10 mouse cellular contexts compared by ENCODE assay signal in genomic region chr6:30525456-30526332, GRCm38 (mm10). TPM values are rescaled to one million over a fixed set of nuclear protein-coding genes. Genes with fewer than 3 reads are reported as not detected.
DNase-seq lines count a peak whose midpoint lies in the region; ATAC-seq and TF ChIP-seq lines count a peak whose summit lies in the region.
"Had no signal": no experiment of that assay in that cellular context is flagged by ENCODE, and none has a peak within 500 bp of the region (broad histone marks: within the 10 kb centered on the region; RNA-seq: fewer than 3 reads in every experiment).

No protein-coding gene starts in this region.

- H3K4me3 ChIP-seq in heart, embryonic 15.5 days = no peak overlapping the region
- no peak overlapping the region for H3K4me3 ChIP-seq in forebrain, embryonic 13.5 days
- H3K4me3 ChIP-seq in left cerebral cortex, adult 2 months = no peak overlapping the region

- H3K27ac ChIP-seq in heart, embryonic 15.5 days = peak overlapping the region; percentile 85
- H3K27ac ChIP-seq in forebrain, embryonic 13.5 days = peak overlapping the region; percentile 93
- no peak overlapping the region for H3K27ac ChIP-seq in left cerebral cortex, adult 2 months

- intact Hi-C loops in heart, postnatal 25 days (cut with DNase I) = no loop called here
- intact Hi-C loops in left cerebral cortex, adult 2 months (cut with DNase I) = no loop called here

- H3K36me3 ChIP-seq in heart, embryonic 15.5 days = no peaks in the 10 kb centered on the region
- H3K36me3 ChIP-seq in forebrain, embryonic 13.5 days (ENCODE audit: poor library complexity, severe bottlenecking) = no peaks in the 10 kb centered on the region

- no peak for DNase-seq in heart, postnatal 25 days (ENCODE audit: low spot score)
- peak; percentile 88 for DNase-seq in MN1 (ENCODE audit: low spot score)
- DNase-seq in kidney, postnatal 36 days = peak; percentile 33 to 40
- DNase-seq in T-cell, adult 2 months (ENCODE audit: low spot score) = no peak
- DNase-seq in left cerebral cortex, adult 2 months (ENCODE audit: extremely low spot score in 1 of 2, low spot score in 2 of 2) = no peak
- no peak for DNase-seq in layer of hippocampus, postnatal 25 days (ENCODE audit: extremely low spot score in 1 of 2, low spot score in 1 of 2)
- DNase-seq: thymus, postnatal 36 days had no signal

- no peak overlapping the region for H3K4me2 ChIP-seq in heart, embryonic 15.5 days
- H3K4me2 ChIP-seq in forebrain, embryonic 13.5 days = no peak overlapping the region

- WGBS in heart, embryonic 15.5 days = 48% methylated on average over 7 of the region's 7 CpGs
- 16% methylated on average over 7 of the region's 7 CpGs for WGBS in forebrain, embryonic 13.5 days

- no peak for TF ChIP-seq CTCF in left cerebral cortex, adult 2 months (IDR thresholded peaks at IDR 0.05)

- no peaks in the 10 kb centered on the region for H3K27me3 ChIP-seq in heart, embryonic 15.5 days
- no peaks in the 10 kb centered on the region for H3K27me3 ChIP-seq in forebrain, embryonic 13.5 days

- H3K4me1 ChIP-seq in heart, embryonic 15.5 days (replicated peaks) = peaks cover 49% of the 10 kb centered on the region
- peaks cover 28% of the 10 kb centered on the region for H3K4me1 ChIP-seq in forebrain, embryonic 13.5 days

- H3K9ac ChIP-seq in heart, embryonic 15.5 days = no peak overlapping the region
- peak overlapping the region; percentile 8; the same call in 1 of the 2 replicates for H3K9ac ChIP-seq in forebrain, embryonic 13.5 days

- no peak for ATAC-seq in heart, embryonic 15.5 days (replicated peaks; ENCODE audit: insufficient number of reproducible peaks, insufficient read depth, low FRiP score, low read depth)
- ATAC-seq in forebrain, embryonic 13.5 days = no peak

- H3K9me3 ChIP-seq in heart, embryonic 15.5 days (replicated peaks) = no peaks in the 10 kb centered on the region
- H3K9me3 ChIP-seq in forebrain, embryonic 13.5 days (replicated peaks) = no peaks in the 10 kb centered on the region

RNA-seq across cellular contexts. Expression of gene Cpa2, which starts 15.7 kb away (rescaled TPM):
- polyA plus RNA-seq in heart, embryonic 15.5 days (2015; fragmentation: Nextera tagmentation; extraction: Ambion mirVana) = 2.1 and 3.9 TPM in 2 replicates
- total RNA-seq in heart, postnatal 25 days (2021) = not detected
- polyA plus RNA-seq in forebrain, embryonic 13.5 days (2015; fragmentation: Nextera tagmentation; extraction: Ambion mirVana) = 4.1 and 5.2 TPM in 2 replicates
- total RNA-seq in left cerebral cortex, adult 2 months (2021) = 1 to 10 TPM in 1 of 2 experiments, under 1 TPM in 1; 0.61 to 1.2 TPM
- 1 to 10 TPM; 1.2 to 1.4 TPM for total RNA-seq in layer of hippocampus, postnatal 25 days (2021)

RNA-seq across cellular contexts. Expression of gene Ssmem1, which starts 16.0 kb away (rescaled TPM):
- polyA plus RNA-seq in heart, embryonic 15.5 days (2015; fragmentation: Nextera tagmentation; extraction: Ambion mirVana) = 0.14 TPM in 1 of 2 replicates, not detected in the other
- total RNA-seq in heart, postnatal 25 days (2021) = under 1 TPM in 1 of 2 experiments, not detected in 1; 0.25 TPM
- polyA plus RNA-seq in forebrain, embryonic 13.5 days (2015; fragmentation: Nextera tagmentation; extraction: Ambion mirVana) = 0.26 TPM in 1 of 2 replicates, not detected in the other
- 1 to 10 TPM in 1 of 2 experiments, under 1 TPM in 1; 0.70 to 1.1 TPM for total RNA-seq in left cerebral cortex, adult 2 months (2021)
- 1 to 10 TPM in 1 of 2 experiments, under 1 TPM in 1; 0.37 to 1.2 TPM for total RNA-seq in layer of hippocampus, postnatal 25 days (2021)
- total RNA-seq: hematopoietic stem cell, adult 5-6 weeks had no signal

RNA-seq across cellular contexts. Expression of gene Tmem209, which starts 16.1 kb away (rescaled TPM):
- 19.8 and 26.5 TPM in 2 replicates for polyA plus RNA-seq in heart, embryonic 15.5 days (2015; fragmentation: Nextera tagmentation; extraction: Ambion mirVana)
- 1 to 10 TPM; 7.5 TPM for total RNA-seq in heart, postnatal 25 days (2021)
- polyA plus RNA-seq in forebrain, embryonic 13.5 days (2015; fragmentation: Nextera tagmentation; extraction: Ambion mirVana) = 37.6 and 41.4 TPM in 2 replicates
- 10 to 100 TPM; 18.3 to 21.7 TPM for total RNA-seq in left cerebral cortex, adult 2 months (2021)
- 10 to 100 TPM; 15.8 to 20.7 TPM for total RNA-seq in layer of hippocampus, postnatal 25 days (2021)

RNA-seq across cellular contexts. Expression of gene Cpa4, which starts 42.5 kb away (rescaled TPM):
- polyA plus RNA-seq in heart, embryonic 15.5 days (2015; fragmentation: Nextera tagmentation; extraction: Ambion mirVana) = 1.6 and 2.4 TPM in 2 replicates
- total RNA-seq in heart, postnatal 25 days (2021) = not detected
- 3.4 and 3.6 TPM in 2 replicates for polyA plus RNA-seq in forebrain, embryonic 13.5 days (2015; fragmentation: Nextera tagmentation; extraction: Ambion mirVana)
- under 1 TPM in 1 of 2 experiments, not detected in 1; 0.16 TPM for total RNA-seq in left cerebral cortex, adult 2 months (2021)
- total RNA-seq in layer of hippocampus, postnatal 25 days (2021) = not detected
- total RNA-seq: hematopoietic stem cell, adult 5-6 weeks had no signal

Comparison
In these comparisons a context has a peak if more than half of its experiments do, and no peak if none do; other contexts are left out.
1. DNase-seq: peak in MN1 (single experiment) and kidney, postnatal 36 days (2 of 2); none in heart, postnatal 25 days (single experiment), T-cell, adult 2 months (single experiment), left cerebral cortex, adult 2 months (0 of 2) and layer of hippocampus, postnatal 25 days (0 of 2).